Mouse (Mus musculus) cortical plate, adult 2 months (tissue): ENCODE measurements at regions not wholly inside any gene's neighbourhood (a gene's known extent, or its start where the extent isn't known, plus 50 kb on each side); places are given as distances from the start of the nearest gene placed in this dataset.

Experiments used
- H3K27ac ChIP-seq: fragments of 200-500 bp; 2 replicates; pipeline ENCODE4 v1.5.1; 2012; ENCODE audit warnings: low read length, control low read depth, inconsistent platforms; ENCODE audit not compliant: insufficient read depth
- H3K4me1 ChIP-seq: fragments of 200-500 bp; 2 replicates; pipeline ENCODE4 v1.6.1; 2011; ENCODE audit warnings: low read length; ENCODE audit not compliant: control insufficient read depth, insufficient read depth
- H3K4me3 ChIP-seq: fragments of 200-500 bp; 2 replicates; pipeline ENCODE4 v1.5.1; 2011; ENCODE audit warnings: mild to moderate bottlenecking, low read length, control low read depth; ENCODE audit not compliant: insufficient read depth
- CTCF ChIP-seq: fragments of 200-500 bp; IDR thresholded peaks from 2 replicates; pipeline ENCODE4 v1.5.1; 2011; ENCODE audit warnings: mild to moderate bottlenecking, control low read depth, low read length; ENCODE audit not compliant: insufficient read depth; ENCODE audit errors: extremely low read depth
- POLR2A ChIP-seq: fragments of 200-500 bp; IDR thresholded peaks from 2 replicates; pipeline ENCODE4 v1.6.1; 2011; ENCODE audit warnings: mild to moderate bottlenecking, low read length, control low read depth; ENCODE audit not compliant: insufficient read depth; ENCODE audit errors: extremely low read depth

GRCm38 (mm10) chr12:95054887-95055286 is 637.1 kb upstream of the Flrt2 start:
- H3K27ac ChIP-seq = no peak overlapping the region
- TF ChIP-seq POLR2A = no peak
- TF ChIP-seq CTCF = no peak

GRCm38 (mm10) chr12:95056926-95057325 is 635.1 kb upstream of the Flrt2 start:
- TF ChIP-seq CTCF (no peak), POLR2A (no peak)
- no peak overlapping the region for H3K27ac ChIP-seq
- H3K4me3 ChIP-seq = no peak overlapping the region
- no peaks in the 10 kb centered on the region for H3K4me1 ChIP-seq

More at GRCm38 (mm10) chr12:95054887-95055286, 637.1 kb upstream of the Flrt2 start:
- no peak overlapping the region for H3K4me3 ChIP-seq
- H3K4me1 ChIP-seq = no peaks in the 10 kb centered on the region

- TF ChIP-seq POLR2A = no peak
- no peak for TF ChIP-seq CTCF
- Histone ChIP-seq H3K4me1 (no peaks in the 10 kb centered on the region), H3K27ac (no peak overlapping the region), H3K4me3 (no peak overlapping the region)
Measured at GRCm38 (mm10) chr12:95059396-95059795, 632.6 kb upstream of the Flrt2 start.

- TF ChIP-seq CTCF (no peak), POLR2A (no peak)
- Histone ChIP-seq H3K4me3 (no peak overlapping the region), H3K4me1 (no peaks in the 10 kb centered on the region), H3K27ac (no peak overlapping the region)
Measured at GRCm38 (mm10) chr12:95072307-95072706, 619.7 kb upstream of the Flrt2 start.

GRCm38 (mm10) chr12:95119223-95119952 is 572.6 kb upstream of the Flrt2 start:
- Histone ChIP-seq H3K4me3 (no peak overlapping the region), H3K4me1 (no peaks in the 10 kb centered on the region), H3K27ac (no peak overlapping the region)
- TF ChIP-seq POLR2A (no peak), CTCF (no peak)

- TF ChIP-seq CTCF (no peak), POLR2A (no peak)
- Histone ChIP-seq H3K4me1 (no peaks in the 10 kb centered on the region), H3K4me3 (no peak overlapping the region), H3K27ac (no peak overlapping the region)
Measured at GRCm38 (mm10) chr12:95132804-95133203, 559.2 kb upstream of the Flrt2 start.

GRCm38 (mm10) chr12:95133482-95133881 is 558.5 kb upstream of the Flrt2 start:
- no peaks in the 10 kb centered on the region for H3K4me1 ChIP-seq
- H3K4me3 ChIP-seq = no peak overlapping the region
- no peak overlapping the region for H3K27ac ChIP-seq
- TF ChIP-seq CTCF (no peak), POLR2A (no peak)

- no peak overlapping the region for H3K27ac ChIP-seq
- no peak overlapping the region for H3K4me3 ChIP-seq
- no peaks in the 10 kb centered on the region for H3K4me1 ChIP-seq
- TF ChIP-seq CTCF (no peak), POLR2A (no peak)
Measured at GRCm38 (mm10) chr12:95138167-95138566, 553.9 kb upstream of the Flrt2 start.

GRCm38 (mm10) chr12:95171051-95171450 is 521.0 kb upstream of the Flrt2 start:
- TF ChIP-seq POLR2A = no peak
- no peak for TF ChIP-seq CTCF
- Histone ChIP-seq H3K27ac (no peak overlapping the region), H3K4me1 (no peaks in the 10 kb centered on the region)

GRCm38 (mm10) chr12:95173810-95174402 is 518.1 kb upstream of the Flrt2 start:
- no peaks in the 10 kb centered on the region for H3K4me1 ChIP-seq
- H3K27ac ChIP-seq = no peak overlapping the region
- no peak overlapping the region for H3K4me3 ChIP-seq
- no peak for TF ChIP-seq POLR2A

More at GRCm38 (mm10) chr12:95171051-95171450, 521.0 kb upstream of the Flrt2 start:
- no peak overlapping the region for H3K4me3 ChIP-seq
